Mouse (Mus musculus) heart, embryonic 10.5 days (tissue): Measurements from ENCODE around the gene Zfp672. TPM values are rescaled to one million over a fixed set of nuclear protein-coding genes. Genes with fewer than 3 reads are reported as not detected.
A peak's percentile ranks its signal among the peaks of the same experiment; 100 is the strongest.

ENCODE experiments used
- DNase-seq: peaks from one replicate; pipeline ENCODE4 v3.0.0-alpha.2; 2017; ENCODE audit warnings: low spot score
- H3K27ac ChIP-seq: fragments of 300-500 bp; sonication (generic); 2 replicates; pipeline ENCODE4 v1.5.1; 2016; ENCODE audit warnings: mild to moderate bottlenecking
- H3K27me3 ChIP-seq: fragments of 300-500 bp; sonication (generic); 2 replicates; pipeline ENCODE4 v1.6.1; 2016; ENCODE audit warnings: mild to moderate bottlenecking; ENCODE audit not compliant: poor library complexity, insufficient read depth, severe bottlenecking
- H3K36me3 ChIP-seq: fragments of 300-500 bp; sonication (generic); 2 replicates; pipeline ENCODE4 v1.6.1; 2016; ENCODE audit warnings: mild to moderate bottlenecking, moderate library complexity
- H3K4me1 ChIP-seq: fragments of 300-500 bp; sonication (generic); 2 replicates; pipeline ENCODE4 v1.6.1; 2016; ENCODE audit warnings: mild to moderate bottlenecking
- H3K4me3 ChIP-seq: fragments of 300-500 bp; sonication (generic); 2 replicates; pipeline ENCODE4 v1.5.1; 2016; ENCODE audit warnings: mild to moderate bottlenecking, moderate library complexity
- H3K9me3 ChIP-seq: fragments of 300-500 bp; sonication (generic); 2 replicates; pipeline ENCODE4 v1.6.1; 2016; ENCODE audit warnings: mild to moderate bottlenecking, moderate library complexity
- WGBS: fragments of 180-500 bp; shearing (Covaris S2); methylation state at CpG from one replicate; pipeline ENCODE4 v1.1.7; 2016; 5-methylcytosine and 5-hydroxymethylcytosine counted together
- polyA plus RNA-seq: library from polyadenylated mRNA; unstranded; fragments of >200 nt; fragmentation: Nextera tagmentation; extraction: Ambion mirVana; gene quantifications from 2 replicates; pipeline ENCODE4 v1.2.1, GENCODE M21; 2016

Gene Zfp672
- polyA plus RNA-seq, 1 experiment from 2014 or later: 31.6 TPM

- Histone ChIP-seq H3K27ac (no peak overlapping the region), H3K36me3 (no peaks in the 10 kb centered on the region), H3K27me3 (no peaks in the 10 kb centered on the region), H3K9me3 (no peaks in the 10 kb centered on the region), H3K4me3 (peak overlapping the region; percentile 73), H3K4me1 (peaks cover 8% of the 10 kb centered on the region; the same call in 1 of the 2 replicates)
- peak; percentile 87 for DNase-seq
- WGBS: 17% methylated on average over 13 of the region's 13 CpGs
Observed at GRCm38 (mm10) chr11:58301057-58301456, 29.1 kb downstream of the Zfp672 start.

- H3K9me3 ChIP-seq: no peaks in the 10 kb centered on the region
- H3K27me3 ChIP-seq: no peaks in the 10 kb centered on the region; the same call in 1 of the 2 replicates
- DNase-seq: no peak
- WGBS: 84% methylated on average over 6 of the region's 6 CpGs
- H3K4me3 ChIP-seq: no peak overlapping the region
- no peak overlapping the region for H3K27ac ChIP-seq
- H3K4me1 ChIP-seq: peaks cover 5% of the 10 kb centered on the region; the same call in 1 of the 2 replicates
- H3K36me3 ChIP-seq: no peaks in the 10 kb centered on the region
Observed at GRCm38 (mm10) chr11:58297396-58297795, 32.7 kb downstream of the Zfp672 start.

- H3K27me3 ChIP-seq: no peaks in the 10 kb centered on the region; the same call in none of the 2 replicates
- no peaks in the 10 kb centered on the region for H3K9me3 ChIP-seq
- no peak overlapping the region for H3K4me3 ChIP-seq
- H3K36me3 ChIP-seq: no peaks in the 10 kb centered on the region
- 42% methylated on average over 4 of the region's 4 CpGs for WGBS
- no peak overlapping the region for H3K27ac ChIP-seq
- H3K4me1 ChIP-seq: no peaks in the 10 kb centered on the region
- no peak for DNase-seq
Observed at GRCm38 (mm10) chr11:58292791-58293190, 37.3 kb downstream of the Zfp672 start.

- 78% methylated on average over 4 of the region's 4 CpGs for WGBS
- no peak overlapping the region for H3K4me3 ChIP-seq
- no peaks in the 10 kb centered on the region for H3K36me3 ChIP-seq
- no peaks in the 10 kb centered on the region for H3K4me1 ChIP-seq
- no peak overlapping the region for H3K27ac ChIP-seq
- DNase-seq: no peak
- no peaks in the 10 kb centered on the region for H3K9me3 ChIP-seq
- H3K27me3 ChIP-seq: peaks cover 3% of the 10 kb centered on the region
Observed at GRCm38 (mm10) chr11:58290812-58291211, 39.3 kb downstream of the Zfp672 start.

GRCm38 (mm10) chr11:58289992-58290682 lies 40.0 kb downstream of the Zfp672 start:
- Histone ChIP-seq H3K4me1 (no peaks in the 10 kb centered on the region), H3K36me3 (no peaks in the 10 kb centered on the region), H3K9me3 (no peaks in the 10 kb centered on the region), H3K27ac (no peak overlapping the region), H3K4me3 (no peak overlapping the region), H3K27me3 (peaks cover 3% of the 10 kb centered on the region)
- WGBS: 72% methylated on average over 9 of the region's 9 CpGs
- DNase-seq: no peak

GRCm38 (mm10) chr11:58282518-58282917 lies 47.6 kb downstream of the Zfp672 start:
- 86% methylated on average over 5 of the region's 5 CpGs for WGBS
- Histone ChIP-seq H3K4me3 (no peak overlapping the region), H3K27ac (no peak overlapping the region), H3K9me3 (no peaks in the 10 kb centered on the region), H3K4me1 (no peaks in the 10 kb centered on the region), H3K27me3 (peaks cover 2% of the 10 kb centered on the region), H3K36me3 (no peaks in the 10 kb centered on the region)
- no peak for DNase-seq

GRCm38 (mm10) chr11:58281970-58282496 lies 48.1 kb downstream of the Zfp672 start:
- H3K27me3 ChIP-seq: no peaks in the 10 kb centered on the region; the same call in 1 of the 2 replicates
- DNase-seq: no peak
- no peak overlapping the region for H3K4me3 ChIP-seq
- H3K36me3 ChIP-seq: no peaks in the 10 kb centered on the region
- WGBS: 80% methylated on average over 13 of the region's 13 CpGs
- H3K9me3 ChIP-seq: no peaks in the 10 kb centered on the region
- no peaks in the 10 kb centered on the region for H3K4me1 ChIP-seq
- H3K27ac ChIP-seq: no peak overlapping the region

GRCm38 (mm10) chr11:58275756-58276155 lies 54.4 kb downstream of the Zfp672 start:
- WGBS: 73% methylated on average over 4 of the region's 4 CpGs
- DNase-seq: no peak
- Histone ChIP-seq H3K9me3 (no peaks in the 10 kb centered on the region), H3K27ac (no peak overlapping the region), H3K27me3 (no peaks in the 10 kb centered on the region), H3K36me3 (no peaks in the 10 kb centered on the region), H3K4me3 (no peak overlapping the region), H3K4me1 (no peaks in the 10 kb centered on the region)

GRCm38 (mm10) chr11:58274572-58274971 lies 55.6 kb downstream of the Zfp672 start, which contains the start of gene 4930438A08Rik:
Gene 4930438A08Rik (plus strand): TSS chr11:58274799.
- DNase-seq: peak; percentile 28
- no peak within 1 kb of the TSS for H3K4me3 ChIP-seq
- no peaks in the 10 kb centered on the region for H3K36me3 ChIP-seq
- H3K4me1 ChIP-seq: no peaks in the 10 kb centered on the region
- H3K9me3 ChIP-seq: no peaks in the 10 kb centered on the region
- H3K27me3 ChIP-seq: no peaks in the 10 kb centered on the region
- WGBS: 48% methylated on average over 2 of the region's 2 CpGs
- H3K27ac ChIP-seq: no peak within 1 kb of the TSS

- H3K4me3 ChIP-seq: no peak overlapping the region
- no peaks in the 10 kb centered on the region for H3K4me1 ChIP-seq
- no peak overlapping the region for H3K27ac ChIP-seq
- H3K9me3 ChIP-seq: no peaks in the 10 kb centered on the region
- no peaks in the 10 kb centered on the region for H3K27me3 ChIP-seq
- no peaks in the 10 kb centered on the region for H3K36me3 ChIP-seq
- peak; percentile 7 for DNase-seq
- WGBS: 90% methylated on average over 3 of the region's 3 CpGs
Observed at GRCm38 (mm10) chr11:58268285-58268684, 61.9 kb downstream of the Zfp672 start.

Other genes starting within 250 kb of the Zfp672 start
- not detected in 2 replicates for gene Gm12248, start 237.2 kb downstream of the Zfp672 start, polyA plus RNA-seq
- 80.7 and 84.7 TPM in 2 replicates for gene Cnot8, start 226.2 kb downstream of the Zfp672 start, polyA plus RNA-seq
- 20.9 and 26.2 TPM in 2 replicates for gene Gemin5, start 161.8 kb downstream of the Zfp672 start, polyA plus RNA-seq
- gene Mrpl22, start 158.7 kb downstream of the Zfp672 start, polyA plus RNA-seq: 116 and 137 TPM in 2 replicates
- 3.1 and 3.4 TPM in 2 replicates for gene Igtp, start 130.8 kb downstream of the Zfp672 start, polyA plus RNA-seq
- gene Irgm2, start 130.7 kb downstream of the Zfp672 start, polyA plus RNA-seq: 0.90 and 1.1 TPM in 2 replicates
- not detected in 2 replicates for gene 4930438A08Rik, start 55.5 kb downstream of the Zfp672 start, polyA plus RNA-seq
- gene Zfp692, start 23.3 kb downstream of the Zfp672 start, polyA plus RNA-seq: 18.5 and 19.2 TPM in 2 replicates
- gene Sh3bp5l, start 385 bp upstream of the Zfp672 start, polyA plus RNA-seq: 30.0 and 30.8 TPM in 2 replicates
- not detected in 2 replicates for gene Lypd8, start 48.7 kb upstream of the Zfp672 start, polyA plus RNA-seq
- not detected in 2 replicates for gene 1810065E05Rik, start 90.8 kb upstream of the Zfp672 start, polyA plus RNA-seq
- gene Gm12253, start 102.2 kb upstream of the Zfp672 start, polyA plus RNA-seq: not detected in 2 replicates
- gene Lypd9, start 122.6 kb upstream of the Zfp672 start, polyA plus RNA-seq: not detected in 2 replicates
- gene Olfr30, start 131.9 kb upstream of the Zfp672 start, polyA plus RNA-seq: not detected in 2 replicates
- not detected in 2 replicates for gene Olfr332, start 162.2 kb upstream of the Zfp672 start, polyA plus RNA-seq
- gene Olfr331, start 172.2 kb upstream of the Zfp672 start, polyA plus RNA-seq: not detected in 2 replicates
- not detected in 2 replicates for gene Olfr330, start 204.5 kb upstream of the Zfp672 start, polyA plus RNA-seq
- gene Olfr329-ps, start 216.1 kb upstream of the Zfp672 start, polyA plus RNA-seq: not detected in 2 replicates
- gene Olfr328, start 225.3 kb upstream of the Zfp672 start, polyA plus RNA-seq: 0.08 TPM in 1 of 2 replicates, not detected in the other
- not detected in 2 replicates for gene Olfr224, start 240.2 kb upstream of the Zfp672 start, polyA plus RNA-seq
- not detected in 2 replicates for gene Olfr325, start 247.4 kb upstream of the Zfp672 start, polyA plus RNA-seq